Mouse (Mus musculus) hindbrain, postnatal 0 days (tissue): Measurements from ENCODE around the gene Tacr3. TPM values are rescaled to one million over a fixed set of nuclear protein-coding genes. Genes with fewer than 3 reads are reported as not detected.

ENCODE experiments used
- ATAC-seq: fragments of 200-750 bp; cut with Nextera tagmentation; 2 replicates; pipeline ENCODE4 v1.8.0; 2017; ENCODE audit warnings: mild to moderate bottlenecking, moderate TSS enrichment, moderate library complexity
- DNase-seq: peaks from one replicate; pipeline ENCODE4 v3.0.0-alpha.2; 2015; ENCODE audit warnings: low spot score
- H3K27ac ChIP-seq: fragments of 300-500 bp; sonication (generic); 2 replicates; pipeline ENCODE4 v1.5.1; 2014; ENCODE audit warnings: mild to moderate bottlenecking
- H3K27me3 ChIP-seq: fragments of 300-500 bp; sonication (generic); 2 replicates; pipeline ENCODE4 v1.6.1; 2014; ENCODE audit warnings: low read length, mixed read lengths; ENCODE audit not compliant: insufficient read depth
- H3K36me3 ChIP-seq: fragments of 300-500 bp; sonication (generic); 2 replicates; pipeline ENCODE4 v1.6.1; 2014; ENCODE audit warnings: low read length, mixed read lengths; ENCODE audit not compliant: insufficient read depth
- H3K4me1 ChIP-seq: fragments of 300-500 bp; sonication (generic); 2 replicates; pipeline ENCODE4 v1.6.1; 2014; ENCODE audit warnings: antibody characterized with exemption, low read length, mixed read lengths; ENCODE audit not compliant: insufficient read depth
- H3K4me2 ChIP-seq: fragments of 300-500 bp; sonication (generic); 2 replicates; pipeline ENCODE4 v1.6.1; 2014; ENCODE audit warnings: low read depth, mild to moderate bottlenecking, low read length, moderate library complexity, mixed read lengths
- H3K4me3 ChIP-seq: fragments of 300-500 bp; sonication (generic); 2 replicates; pipeline ENCODE4 v1.5.1; 2014; ENCODE audit warnings: low read length
- H3K9ac ChIP-seq: fragments of 300-500 bp; sonication (generic); replicated peaks from 2 replicates; pipeline ENCODE4 v1.6.1; 2014; ENCODE audit warnings: mild to moderate bottlenecking, low read length, moderate library complexity, mixed read lengths
- H3K9me3 ChIP-seq: fragments of 300-500 bp; sonication (generic); 2 replicates; pipeline ENCODE4 v1.6.1; 2016; ENCODE audit warnings: low read length, mixed read lengths
- CTCF ChIP-seq: IDR thresholded peaks from 2 replicates; pipeline ENCODE4 v1.5.1; 2016; ENCODE audit warnings: antibody characterized with exemption, control low read depth, low read depth
- WGBS: fragments of 180-500 bp; shearing (Covaris S2); extraction: QIAGEN DNeasy Blood & Tissue Kit; methylation state at CpG from one replicate; pipeline ENCODE4 v1.1.7; 2014; 5-methylcytosine and 5-hydroxymethylcytosine counted together
- polyA plus RNA-seq: library from polyadenylated mRNA; unstranded; fragments of >200 nt; fragmentation: Nextera tagmentation; extraction: Ambion mirVana; gene quantifications from 2 replicates; pipeline ENCODE4 v1.2.1, GENCODE M21; 2015
- total RNA-seq: library from RNA; depleted of rRNA; stranded (reverse); fragments of >200 nt; gene quantifications from 2 replicates; pipeline ENCODE4 v1.2.3, GENCODE M21; 2014; rRNA removed

Tacr3 gene
- 4.1 and 7.6 TPM in 2 replicates for total RNA-seq
- polyA plus RNA-seq, result 4.6 and 4.9 TPM in 2 replicates

DNA sequence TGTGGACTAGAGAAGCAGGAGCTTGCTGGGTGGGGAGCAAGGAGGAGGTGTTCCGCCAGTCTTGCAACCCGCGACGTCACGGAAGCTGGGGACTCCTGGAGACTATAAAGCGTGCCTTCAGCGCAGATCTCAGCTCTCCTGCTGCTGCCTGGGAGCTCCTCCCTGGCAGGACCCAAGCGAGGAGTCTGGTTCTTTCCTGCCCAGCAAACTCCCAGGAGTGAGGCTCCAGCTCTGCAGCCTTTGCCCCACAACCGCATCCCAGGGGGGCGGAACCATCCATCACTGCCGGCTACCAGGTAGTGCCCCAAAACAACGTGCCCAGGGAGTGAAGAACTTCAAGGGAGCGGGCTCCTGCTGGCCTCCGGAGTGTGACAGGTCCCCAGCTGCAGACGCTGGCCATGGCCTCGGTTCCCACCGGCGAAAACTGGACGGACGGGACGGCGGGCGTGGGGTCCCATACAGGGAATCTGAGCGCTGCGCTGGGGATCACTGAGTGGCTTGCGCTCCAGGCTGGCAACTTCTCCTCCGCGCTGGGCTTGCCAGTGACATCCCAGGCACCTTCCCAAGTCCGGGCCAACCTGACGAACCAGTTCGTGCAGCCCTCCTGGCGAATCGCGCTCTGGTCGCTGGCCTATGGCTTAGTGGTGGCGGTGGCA, at the start of gene Tacr3:
TSS of gene Tacr3 (plus strand) at position 133 of the 656 bp plus-strand sequence.
- peak; percentile 28 for DNase-seq
- no peak for TF ChIP-seq CTCF
- Histone ChIP-seq H3K27me3 (no peaks in the 10 kb centered on the region), H3K9ac (peak within 1 kb of the TSS; percentile 44; the same call in 1 of the 2 replicates), H3K4me1 (0 out of 2 replicates have a peak, but pooled peaks cover 4% of the 10 kb centered on the region), H3K9me3 (no peaks in the 10 kb centered on the region), H3K4me2 (peak within 1 kb of the TSS; percentile 90), H3K27ac (no peak within 1 kb of the TSS), H3K36me3 (no peaks in the 10 kb centered on the region), H3K4me3 (peak within 1 kb of the TSS; percentile 49)
- ATAC-seq, result peak; percentile 57
- 1% methylated on average over 36 of the region's 36 CpGs for WGBS

DNA sequence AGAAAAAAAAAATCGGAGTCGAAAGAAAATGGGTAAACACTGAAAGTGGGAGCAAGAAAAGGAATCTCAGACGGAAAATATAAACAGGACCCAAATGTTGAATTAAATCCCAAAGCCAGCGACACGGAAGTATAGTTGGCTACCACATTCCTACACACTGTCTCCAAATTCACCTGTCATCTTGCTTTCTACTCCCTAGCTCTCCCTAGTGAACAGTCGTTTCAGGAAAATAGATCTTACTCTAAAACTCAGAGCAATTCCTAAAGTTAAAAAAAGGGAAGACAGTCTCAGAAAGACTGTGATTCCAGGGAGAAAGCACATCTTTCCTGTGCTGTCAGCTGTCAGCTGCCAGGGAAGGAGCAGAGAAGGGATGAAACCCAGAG, 324 bp upstream of the Tacr3 start:
- no peaks in the 10 kb centered on the region for H3K9me3 ChIP-seq
- peak overlapping the region; percentile 90 for H3K4me2 ChIP-seq
- H3K36me3 ChIP-seq, result no peaks in the 10 kb centered on the region
- peak overlapping the region; percentile 49 for H3K4me3 ChIP-seq
- H3K4me1 ChIP-seq, result 0 out of 2 replicates have a peak, but pooled peaks cover 4% of the 10 kb centered on the region
- WGBS, result 48% methylated on average over 6 of the region's 6 CpGs
- no peaks in the 10 kb centered on the region for H3K27me3 ChIP-seq
- no peak for TF ChIP-seq CTCF
- H3K9ac ChIP-seq, result peak overlapping the region; percentile 44; the same call in 1 of the 2 replicates
- ATAC-seq (no peak), DNase-seq (no peak)
- H3K27ac ChIP-seq, result no peak overlapping the region

DNA sequence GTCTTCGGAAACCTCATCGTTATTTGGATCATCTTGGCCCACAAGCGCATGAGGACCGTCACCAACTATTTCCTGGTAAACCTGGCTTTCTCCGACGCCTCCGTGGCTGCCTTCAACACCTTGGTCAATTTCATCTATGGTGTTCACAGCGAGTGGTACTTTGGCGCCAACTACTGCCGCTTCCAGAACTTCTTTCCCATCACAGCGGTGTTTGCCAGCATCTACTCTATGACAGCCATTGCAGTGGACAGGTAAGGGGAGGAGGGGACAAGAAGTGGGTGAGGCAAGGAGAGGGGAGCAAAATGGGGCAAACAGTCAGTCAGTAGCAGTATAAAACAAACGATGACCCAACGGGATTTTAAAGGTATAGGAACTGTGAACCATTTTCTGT, 719 bp downstream of the Tacr3 start:
- Histone ChIP-seq H3K4me1 (0 out of 2 replicates have a peak, but pooled peaks cover 4% of the 10 kb centered on the region), H3K9ac (peak overlapping the region; percentile 44; the same call in 1 of the 2 replicates), H3K27ac (no peak overlapping the region), H3K9me3 (no peaks in the 10 kb centered on the region), H3K36me3 (no peaks in the 10 kb centered on the region), H3K4me3 (peak overlapping the region; percentile 49), H3K4me2 (peak overlapping the region; percentile 90), H3K27me3 (no peaks in the 10 kb centered on the region)
- DNase-seq (peak; percentile 57), ATAC-seq (peak; percentile 77)
- peak; percentile 54 for TF ChIP-seq CTCF
- WGBS, result 8% methylated on average over 13 of the region's 13 CpGs

DNA sequence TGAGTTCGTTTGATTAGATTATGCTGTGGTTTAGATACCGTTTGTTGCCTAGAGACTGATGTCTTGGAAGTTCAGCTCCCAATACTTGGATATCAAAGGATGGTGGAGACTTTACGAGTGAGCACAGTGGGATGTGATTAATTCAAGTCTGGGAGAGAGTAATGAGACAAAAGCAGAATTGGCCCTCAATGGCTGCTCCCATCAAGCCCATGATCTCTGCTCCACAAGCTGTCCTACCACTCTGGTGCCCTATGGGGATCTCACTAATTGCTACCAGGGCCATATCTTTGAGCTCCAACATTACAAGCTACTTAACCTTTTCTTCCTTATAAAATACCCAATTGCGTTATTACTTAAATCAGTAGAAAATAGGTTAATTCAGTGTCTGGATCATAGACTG, 22.5 kb downstream of the Tacr3 start:
- no peaks in the 10 kb centered on the region for H3K27me3 ChIP-seq
- no peak for TF ChIP-seq CTCF
- no peak overlapping the region for H3K4me2 ChIP-seq
- DNase-seq (no peak), ATAC-seq (no peak)
- no peaks in the 10 kb centered on the region for H3K9me3 ChIP-seq
- H3K9ac ChIP-seq, result no peak overlapping the region
- 35% methylated on average over 4 of the region's 4 CpGs for WGBS
- no peak overlapping the region for H3K4me3 ChIP-seq
- no peaks in the 10 kb centered on the region for H3K4me1 ChIP-seq
- H3K36me3 ChIP-seq, result no peaks in the 10 kb centered on the region
- no peak overlapping the region for H3K27ac ChIP-seq

DNA sequence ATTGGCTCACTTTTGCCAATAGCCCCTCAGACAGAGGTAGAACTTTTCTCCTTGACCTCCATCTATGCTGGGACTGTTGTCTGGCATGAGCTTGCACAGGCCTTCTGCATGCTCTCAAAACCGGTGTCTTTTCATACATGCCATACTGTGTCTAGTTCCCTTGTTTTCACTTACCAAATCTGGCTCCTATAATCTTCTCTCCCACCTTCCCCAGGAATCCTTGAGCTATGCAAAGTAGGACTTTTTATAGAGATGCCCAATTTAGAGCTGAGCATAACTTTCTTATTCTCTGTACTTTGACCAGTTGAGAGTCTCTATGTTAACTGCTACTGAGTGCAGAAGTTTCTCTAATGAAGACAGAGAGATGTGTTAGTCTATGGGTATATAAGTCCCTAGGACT, 48.9 kb downstream of the Tacr3 start:
- Histone ChIP-seq H3K27ac (no peak overlapping the region), H3K27me3 (no peaks in the 10 kb centered on the region), H3K9me3 (no peaks in the 10 kb centered on the region), H3K4me2 (no peak overlapping the region), H3K4me1 (no peaks in the 10 kb centered on the region), H3K4me3 (no peak overlapping the region), H3K36me3 (no peaks in the 10 kb centered on the region), H3K9ac (no peak overlapping the region)
- no peak for DNase-seq
- ATAC-seq, result no peak
- TF ChIP-seq CTCF, result no peak
- WGBS, result 100% methylated on average over 1 of the region's 1 CpGs

DNA sequence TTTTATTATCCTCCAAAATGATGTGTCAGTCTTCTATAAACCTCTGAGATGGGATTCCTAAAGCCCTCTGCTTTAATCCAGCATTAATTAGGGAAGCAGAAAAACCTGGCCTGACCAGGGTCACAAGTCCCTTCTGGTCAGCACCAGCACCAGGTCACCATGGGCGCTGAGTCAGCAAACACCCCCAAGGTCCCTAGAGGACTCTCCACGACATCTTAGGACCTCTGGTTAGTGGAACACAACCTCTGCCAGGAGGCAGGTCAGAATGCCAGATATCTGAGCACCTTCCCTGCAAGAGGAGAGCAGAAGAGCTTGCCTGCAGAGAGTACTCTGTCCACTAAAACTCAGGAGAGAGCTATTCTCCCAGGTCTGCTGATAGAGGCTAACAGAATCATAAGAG, 67.0 kb downstream of the Tacr3 start:
- 68% methylated on average over 2 of the region's 2 CpGs for WGBS
- no peak for TF ChIP-seq CTCF
- H3K4me3 ChIP-seq, result no peak overlapping the region
- H3K36me3 ChIP-seq, result no peaks in the 10 kb centered on the region
- no peaks in the 10 kb centered on the region for H3K27me3 ChIP-seq
- no peak overlapping the region for H3K4me2 ChIP-seq
- H3K9ac ChIP-seq, result no peak overlapping the region
- no peaks in the 10 kb centered on the region for H3K4me1 ChIP-seq
- ATAC-seq (no peak), DNase-seq (no peak)
- H3K9me3 ChIP-seq, result no peaks in the 10 kb centered on the region
- no peak overlapping the region for H3K27ac ChIP-seq

DNA sequence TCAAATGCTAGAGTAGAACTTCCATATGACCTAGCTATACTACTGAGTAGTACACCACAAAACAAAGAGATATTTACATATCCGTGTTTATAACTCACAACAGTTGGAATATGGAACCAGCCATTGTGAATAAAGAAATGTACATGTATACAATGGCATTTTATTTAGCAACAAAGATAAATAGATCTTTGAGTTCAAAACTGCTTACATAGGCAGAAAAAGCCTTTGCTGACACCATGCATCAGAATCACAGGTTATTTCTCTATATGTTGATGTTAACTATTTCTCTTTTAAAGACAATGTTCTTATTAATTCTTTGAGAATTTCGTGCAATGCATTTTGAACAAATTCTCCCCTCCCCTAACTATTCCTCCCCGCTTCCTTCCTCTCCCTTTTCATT, 80.1 kb downstream of the Tacr3 start:
- no peak for TF ChIP-seq CTCF
- ATAC-seq (no peak), DNase-seq (no peak)
- Histone ChIP-seq H3K9ac (no peak overlapping the region), H3K36me3 (no peaks in the 10 kb centered on the region), H3K4me3 (no peak overlapping the region), H3K27me3 (no peaks in the 10 kb centered on the region), H3K4me2 (no peak overlapping the region), H3K27ac (no peak overlapping the region), H3K9me3 (no peaks in the 10 kb centered on the region), H3K4me1 (no peaks in the 10 kb centered on the region)
- 80% methylated on average over 3 of the region's 3 CpGs for WGBS
